Mouse (Mus musculus) CH12.LX (cell line): ENCODE measurements at regions not wholly inside any gene's neighbourhood (a gene's known extent, or its start where the extent isn't known, plus 50 kb on each side); places are given as distances from the start of the nearest gene placed in this dataset.

Source experiments
- DNase-seq: peaks from one replicate; pipeline ENCODE4 v3.0.0-alpha.2; 2013; ENCODE audit errors: extremely low read depth
- H3K27ac ChIP-seq: 2 replicates; pipeline ENCODE4 v1.5.1; 2012; ENCODE audit warnings: low read depth, mild to moderate bottlenecking, control low read depth, moderate library complexity; ENCODE audit not compliant: insufficient read depth
- H3K27me3 ChIP-seq: replicated peaks from 2 replicates; pipeline ENCODE3; 2012; ENCODE audit warnings: inconsistent platforms
- H3K36me3 ChIP-seq, 2 experiments: replicated peaks in 1 of 2; 2 replicates each; pipeline versions ENCODE3 to v1.6.1; 2012; ENCODE audit warnings: inconsistent platforms in 1 of 2, low read length in 1 of 2, mild to moderate bottlenecking in 1 of 2, mixed read lengths in 1 of 2, moderate library complexity in 1 of 2; ENCODE audit not compliant: control insufficient read depth in 1 of 2, insufficient read depth in 1 of 2
- H3K4me1 ChIP-seq, 2 experiments: 2 replicates each; pipeline ENCODE4 v1.6.1; 2012; ENCODE audit warnings: inconsistent platforms in 1 of 2, moderate library complexity in 1 of 2; ENCODE audit not compliant: insufficient read depth in 2 of 2, control insufficient read depth in 1 of 2
- H3K4me2 ChIP-seq: 2 replicates; pipeline ENCODE4 v1.6.1; 2012; ENCODE audit warnings: low read depth, mild to moderate bottlenecking, control low read depth; ENCODE audit not compliant: poor library complexity, insufficient read depth, severe bottlenecking
- H3K4me3 ChIP-seq, 3 experiments: fragments of 150-350 bp in 1 of 3; sonication (generic) in 1 of 3; replicated peaks in 1 of 3; 2 replicates each; pipeline versions ENCODE3 to v1.5.1; 2011 to 2012; ENCODE audit warnings: low read depth in 2 of 3, low read length in 2 of 3, mild to moderate bottlenecking in 2 of 3, moderate library complexity in 2 of 3, control low read depth in 1 of 3, improper control_type of control experiment in 1 of 3, inconsistent platforms in 1 of 3, mixed read lengths in 1 of 3; ENCODE audit not compliant: poor library complexity in 1 of 3
- H3K79me2 ChIP-seq: replicated peaks from 2 replicates; pipeline ENCODE4 v1.6.1; 2012; ENCODE audit warnings: mild to moderate bottlenecking, moderate library complexity; ENCODE audit not compliant: control insufficient read depth, poor library complexity, insufficient read depth, severe bottlenecking; ENCODE audit errors: extremely low read depth
- H3K9ac ChIP-seq: 2 replicates; pipeline ENCODE4 v1.6.1; 2012; ENCODE audit warnings: low read depth, mild to moderate bottlenecking, control low read depth, moderate library complexity; ENCODE audit not compliant: insufficient read depth
- H3K9me3 ChIP-seq: replicated peaks from 2 replicates; pipeline ENCODE3; 2012; ENCODE audit warnings: low read length, inconsistent platforms, mixed read lengths
- CHD2 ChIP-seq: IDR thresholded peaks from 2 replicates; pipeline ENCODE4 v1.6.1; 2011; ENCODE audit warnings: low read length, improper control_type of control experiment
- CTCF ChIP-seq, 2 experiments: IDR thresholded peaks in 1 of 2; conservative IDR thresholded peaks in 1 of 2; 2 replicates each; pipeline ENCODE4 v1.5.1; 2011 to 2012; ENCODE audit warnings: low read depth in 2 of 2, low read length in 2 of 2, improper control_type of control experiment in 1 of 2, inconsistent platforms in 1 of 2, mild to moderate bottlenecking in 1 of 2, moderate library complexity in 1 of 2
- E2F4 ChIP-seq: IDR thresholded peaks from 2 replicates; pipeline ENCODE4 v1.6.1; 2011; ENCODE audit warnings: low read depth, low read length, improper control_type of control experiment; ENCODE audit not compliant: insufficient replicate concordance
- EP300 ChIP-seq: IDR thresholded peaks from 2 replicates; pipeline ENCODE4 v1.6.1; 2011; ENCODE audit warnings: low read length, improper control_type of control experiment
- GABPA ChIP-seq: IDR thresholded peaks from 2 replicates; pipeline ENCODE4 v1.6.1; 2012; ENCODE audit warnings: low read depth, low read length, improper control_type of control experiment, inconsistent platforms; ENCODE audit not compliant: insufficient replicate concordance
- JUN ChIP-seq: IDR thresholded peaks from 2 replicates; pipeline ENCODE4 v1.6.1; 2011; ENCODE audit warnings: low read depth, mild to moderate bottlenecking, low read length, improper control_type of control experiment, moderate library complexity; ENCODE audit not compliant: insufficient read depth
- JUND ChIP-seq: conservative IDR thresholded peaks from 2 replicates; pipeline ENCODE4 v1.6.1; 2011; ENCODE audit warnings: low read depth, low read length, improper control_type of control experiment
- KAT2A ChIP-seq: IDR thresholded peaks from 2 replicates; pipeline ENCODE4 v1.6.1; 2012; ENCODE audit warnings: low read length, improper control_type of control experiment, inconsistent platforms; ENCODE audit not compliant: insufficient replicate concordance
- MAFK ChIP-seq: IDR thresholded peaks from 2 replicates; pipeline ENCODE4 v1.6.1; 2011; ENCODE audit warnings: low read length, improper control_type of control experiment; ENCODE audit not compliant: insufficient replicate concordance
- MEF2A ChIP-seq: IDR thresholded peaks from 2 replicates; pipeline ENCODE4 v1.6.1; 2014; ENCODE audit warnings: low read depth, mild to moderate bottlenecking, inconsistent platforms, low read length, improper control_type of control experiment, borderline replicate concordance
- MXI1 ChIP-seq: IDR thresholded peaks from 2 replicates; pipeline ENCODE4 v1.6.1; 2011; ENCODE audit warnings: mild to moderate bottlenecking, low read depth, low read length, improper control_type of control experiment
- MYC ChIP-seq: IDR thresholded peaks from 2 replicates; pipeline ENCODE4 v1.6.1; 2011; ENCODE audit warnings: low read depth, mild to moderate bottlenecking, improper control_type of control experiment, low read length
- NRF1 ChIP-seq: IDR thresholded peaks from 2 replicates; pipeline ENCODE4 v1.6.1; 2014; ENCODE audit warnings: low read depth, mild to moderate bottlenecking, inconsistent platforms, low read length, improper control_type of control experiment, moderate library complexity
- POLR2A ChIP-seq: IDR thresholded peaks from 2 replicates; pipeline ENCODE4 v1.6.1; 2011; ENCODE audit warnings: low read depth, mild to moderate bottlenecking, improper control_type of control experiment, low read length
- POLR2AphosphoS2 ChIP-seq: IDR thresholded peaks from 2 replicates; pipeline ENCODE4 v1.6.1; 2011; ENCODE audit warnings: low read depth, low read length, improper control_type of control experiment
- RAD21 ChIP-seq: IDR thresholded peaks from 2 replicates; pipeline ENCODE4 v1.6.1; 2011; ENCODE audit warnings: low read depth, mild to moderate bottlenecking, low read length, improper control_type of control experiment, moderate library complexity
- TCF12 ChIP-seq: IDR thresholded peaks from 2 replicates; pipeline ENCODE4 v1.6.1; 2014; ENCODE audit warnings: low read depth, mild to moderate bottlenecking, inconsistent platforms, low read length, improper control_type of control experiment
- USF2 ChIP-seq: conservative IDR thresholded peaks from 2 replicates; pipeline ENCODE4 v1.6.1; 2011; ENCODE audit warnings: low read depth, low read length, improper control_type of control experiment
- ZC3H11A ChIP-seq: IDR thresholded peaks from 2 replicates; pipeline ENCODE4 v1.6.1; 2012; ENCODE audit warnings: low read depth, mild to moderate bottlenecking, inconsistent platforms, low read length, improper control_type of control experiment
- ZMIZ1 ChIP-seq: IDR thresholded peaks from 2 replicates; pipeline ENCODE4 v1.6.1; 2012; ENCODE audit warnings: low read depth, mild to moderate bottlenecking, inconsistent platforms, low read length, improper control_type of control experiment
- dilution Hi-C: fragments of 300-500 bp; cut with MboI; formaldehyde crosslinking; loops from 2 replicates; pipeline ENCODE4 v1.14.3; 2020; ENCODE audit warnings: low sequenced_read_pairs; ENCODE audit not compliant: extremely low pct_unique_long_range_greater_than_20kb, extremely low pct_ligation_motif_present
- in situ Hi-C: fragments of 300-500 bp; cut with MboI; formaldehyde crosslinking; loops from 3 replicates; pipeline ENCODE4 v1.14.3; 2019; ENCODE audit warnings: low sequenced_read_pairs, low pct_ligation_motif_present, low pct_unique_long_range_greater_than_20kb, mixed read lengths

GRCm38 (mm10) chr14:99451110-99451795 lies 152.8 kb downstream of the Klf5 start:
- in situ Hi-C loops (no loop called here), dilution Hi-C loops (no loop called here)
- no peak overlapping the region for H3K9ac ChIP-seq
- no peaks in the 10 kb centered on the region for H3K79me2 ChIP-seq
- H3K4me3 ChIP-seq: no peak overlapping the region
- no peak overlapping the region for H3K27ac ChIP-seq
- DNase-seq: no peak
- H3K4me2 ChIP-seq: no peak overlapping the region
- TF ChIP-seq JUN (no peak), ZC3H11A (no peak), USF2 (no peak), GABPA (no peak), E2F4 (no peak), MAFK (no peak), POLR2A (no peak)
- peaks cover 6 to 8% of the 10 kb centered on the region in 2 experiments for H3K4me1 ChIP-seq
- H3K27me3 ChIP-seq: no peaks in the 10 kb centered on the region
- H3K9me3 ChIP-seq: no peaks in the 10 kb centered on the region
- H3K36me3 ChIP-seq: no peaks in the 10 kb centered on the region

GRCm38 (mm10) chr14:99453916-99454315 lies 155.4 kb downstream of the Klf5 start:
- H3K36me3 ChIP-seq: no peaks in the 10 kb centered on the region
- H3K9ac ChIP-seq: no peak overlapping the region
- no peaks in the 10 kb centered on the region for H3K79me2 ChIP-seq
- H3K4me2 ChIP-seq: no peak overlapping the region
- no peaks in the 10 kb centered on the region for H3K27me3 ChIP-seq
- no peak for TF ChIP-seq CTCF (conservative IDR thresholded peaks at IDR 0.05 in 1 of 2, IDR thresholded peaks at IDR 0.05 in 1 of 2; ENCODE audit: low read depth in 2 of 2, low read length in 2 of 2)
- no peak for TF ChIP-seq JUND
- TF ChIP-seq MAFK: no peak
- no peak for TF ChIP-seq MYC
- no peak for TF ChIP-seq MEF2A
- no peak for TF ChIP-seq CHD2
- peaks cover 6 to 11% of the 10 kb centered on the region in 2 experiments for H3K4me1 ChIP-seq
- in situ Hi-C loops (no loop called here), dilution Hi-C loops (no loop called here)
- no peak overlapping the region for H3K27ac ChIP-seq
- H3K4me3 ChIP-seq: no peak overlapping the region
- no peak for DNase-seq
- H3K9me3 ChIP-seq: no peaks in the 10 kb centered on the region

- no peak overlapping the region for H3K9ac ChIP-seq
- H3K27ac ChIP-seq: no peak overlapping the region
- no peaks in the 10 kb centered on the region for H3K27me3 ChIP-seq
- H3K4me1 ChIP-seq: peaks cover 6% of the 10 kb centered on the region in 2 experiments; a peak in 2 of 4 replicates
- dilution Hi-C loops: no loop called here
- H3K4me3 ChIP-seq: no peak overlapping the region
- no peak for DNase-seq
- H3K4me2 ChIP-seq: no peak overlapping the region
- no peaks in the 10 kb centered on the region for H3K36me3 ChIP-seq
- H3K79me2 ChIP-seq: no peaks in the 10 kb centered on the region
- H3K9me3 ChIP-seq: no peaks in the 10 kb centered on the region
- TF ChIP-seq ZMIZ1 (no peak), POLR2A (no peak), GABPA (no peak), RAD21 (no peak), KAT2A (no peak), CHD2 (no peak), POLR2AphosphoS2 (no peak), E2F4 (no peak), NRF1 (no peak), EP300 (no peak), MYC (no peak), JUN (no peak), TCF12 (no peak), MXI1 (no peak)
- TF ChIP-seq, all 38 proteins: peak for 0
- in situ Hi-C loops: no loop called here
These were observed 158.1 kb downstream of the Klf5 start for GRCm38 (mm10) chr14:99456555-99456954.
